Mouse (Mus musculus) lung, postnatal 0 days (tissue): ENCODE results near the gene Sgce. TPM values are rescaled to one million over a fixed set of nuclear protein-coding genes. Genes with fewer than 3 reads are reported as not detected.
A peak's percentile ranks its signal among the peaks of the same experiment; 100 is the strongest.

Experiments
- ATAC-seq: fragments of 200-750 bp; cut with Nextera tagmentation; 2 replicates; pipeline ENCODE4 v1.8.0; 2017; ENCODE audit warnings: moderate library complexity
- DNase-seq: peaks from one replicate; pipeline ENCODE4 v3.0.0-alpha.2; 2016; ENCODE audit warnings: low spot score
- H3K27ac ChIP-seq: fragments of 300-500 bp; sonication (generic); 2 replicates; pipeline ENCODE4 v1.5.1; 2014; ENCODE audit warnings: antibody characterized with exemption, mild to moderate bottlenecking, low read length, mixed read lengths
- H3K27me3 ChIP-seq: fragments of 300-500 bp; sonication (generic); replicated peaks from 2 replicates; pipeline ENCODE4 v1.6.1; 2014; ENCODE audit warnings: low read length, mixed read lengths; ENCODE audit not compliant: insufficient read depth
- H3K36me3 ChIP-seq: fragments of 300-500 bp; sonication (generic); 2 replicates; pipeline ENCODE4 v1.6.1; 2014; ENCODE audit warnings: low read length, mixed read lengths; ENCODE audit not compliant: insufficient read depth
- H3K4me1 ChIP-seq: fragments of 300-500 bp; sonication (generic); 2 replicates; pipeline ENCODE4 v1.6.1; 2014; ENCODE audit warnings: antibody characterized with exemption, low read depth, low read length, mixed read lengths; ENCODE audit not compliant: insufficient read depth
- H3K4me2 ChIP-seq: fragments of 300-500 bp; sonication (generic); replicated peaks from 2 replicates; pipeline ENCODE4 v1.6.1; 2014; ENCODE audit warnings: low read depth, mild to moderate bottlenecking, low read length, moderate library complexity, mixed read lengths
- H3K4me3 ChIP-seq: fragments of 300-500 bp; sonication (generic); 2 replicates; pipeline ENCODE4 v1.5.1; 2014; ENCODE audit warnings: low read depth, low read length
- H3K9ac ChIP-seq: fragments of 300-500 bp; sonication (generic); replicated peaks from 2 replicates; pipeline ENCODE4 v1.6.1; 2014; ENCODE audit warnings: low read depth, mild to moderate bottlenecking
- H3K9me3 ChIP-seq: fragments of 300-500 bp; sonication (generic); 2 replicates; pipeline ENCODE4 v1.6.1; 2016; ENCODE audit warnings: low read length, mixed read lengths
- CTCF ChIP-seq: IDR thresholded peaks from 2 replicates; pipeline ENCODE4 v1.5.1; 2016; ENCODE audit warnings: antibody characterized with exemption, mild to moderate bottlenecking
- EP300 ChIP-seq: IDR thresholded peaks from 2 replicates; pipeline ENCODE4 v1.6.1; 2016; ENCODE audit warnings: antibody characterized with exemption, mild to moderate bottlenecking, control low read depth
- WGBS: fragments of 180-500 bp; shearing (Covaris S2); extraction: QIAGEN DNeasy Blood & Tissue Kit; methylation state at CpG from one replicate; pipeline ENCODE4 v1.1.7; 2014; 5-methylcytosine and 5-hydroxymethylcytosine counted together
- polyA plus RNA-seq: library from polyadenylated mRNA; unstranded; fragments of >200 nt; fragmentation: Nextera tagmentation; extraction: Ambion mirVana; gene quantifications from 2 replicates; pipeline ENCODE4 v1.2.1, GENCODE M21; 2015

Gene Sgce
- polyA plus RNA-seq, 1 experiment from 2014 or later = 84.5 TPM

DNA sequence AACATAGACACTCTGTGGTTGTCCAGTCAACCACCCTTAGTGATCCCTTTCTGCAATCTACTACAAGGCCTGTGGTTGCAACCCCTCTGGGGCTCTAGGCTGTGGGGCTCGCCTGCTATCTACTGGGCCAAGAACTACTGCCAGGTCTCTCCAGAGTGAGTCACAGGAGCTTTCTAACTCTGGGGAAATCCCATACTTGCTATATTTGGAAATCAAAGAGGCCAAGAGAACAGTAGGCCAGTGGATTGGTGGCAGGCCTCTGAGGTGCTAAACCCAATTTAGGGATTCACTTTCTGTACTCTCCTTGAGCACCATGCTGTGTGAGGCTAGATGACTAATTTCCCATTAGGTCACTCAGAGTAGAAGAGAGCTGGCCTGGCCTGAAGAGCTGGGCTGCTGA, 38.0 kb downstream of the Sgce start:
- DNase-seq = no peak
- WGBS = 88% methylated on average over 1 of the region's 1 CpGs
- H3K4me3 ChIP-seq = no peak overlapping the region
- no peak for ATAC-seq
- no peaks in the 10 kb centered on the region for H3K27me3 ChIP-seq
- no peaks in the 10 kb centered on the region for H3K4me1 ChIP-seq
- H3K9me3 ChIP-seq = no peaks in the 10 kb centered on the region
- H3K9ac ChIP-seq = no peak overlapping the region
- no peak overlapping the region for H3K27ac ChIP-seq
- H3K4me2 ChIP-seq = no peak overlapping the region
- no peaks in the 10 kb centered on the region for H3K36me3 ChIP-seq
- TF ChIP-seq CTCF = no peak
- no peak for TF ChIP-seq EP300

- TF ChIP-seq CTCF (no peak), EP300 (no peak)
- Histone ChIP-seq H3K36me3 (no peaks in the 10 kb centered on the region), H3K4me3 (no peak overlapping the region), H3K27me3 (no peaks in the 10 kb centered on the region), H3K9me3 (no peaks in the 10 kb centered on the region), H3K4me2 (no peak overlapping the region), H3K9ac (no peak overlapping the region), H3K27ac (no peak overlapping the region), H3K4me1 (no peaks in the 10 kb centered on the region)
- no peak for DNase-seq
- 69% methylated on average over 5 of the region's 5 CpGs for WGBS
- ATAC-seq = no peak
Measured at GRCm38 (mm10) chr6:4706415-4706814, 40.6 kb downstream of the Sgce start.

DNA sequence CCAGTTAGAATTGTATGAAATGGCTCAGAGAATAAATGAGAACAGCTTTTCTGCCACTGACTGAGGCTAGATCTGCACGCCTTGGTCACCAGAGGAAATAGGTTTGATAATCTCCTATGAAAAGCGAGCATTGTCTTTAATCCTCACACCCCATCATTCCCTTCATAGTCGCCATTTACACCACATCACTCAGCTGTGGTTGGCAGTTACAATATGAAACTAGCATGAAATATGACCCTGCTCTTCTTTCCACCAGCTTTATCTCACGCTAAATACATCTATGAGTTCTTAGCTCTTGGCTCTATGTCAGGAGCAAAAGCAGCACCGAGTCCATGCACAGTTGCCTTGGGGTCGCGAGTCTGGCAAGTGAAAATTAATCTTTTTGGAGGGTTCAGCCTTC, 43.1 kb downstream of the Sgce start:
- TF ChIP-seq CTCF = no peak
- TF ChIP-seq EP300 = no peak
- H3K9me3 ChIP-seq = no peaks in the 10 kb centered on the region
- no peaks in the 10 kb centered on the region for H3K36me3 ChIP-seq
- no peak for ATAC-seq
- no peaks in the 10 kb centered on the region for H3K4me1 ChIP-seq
- H3K27ac ChIP-seq = no peak overlapping the region
- H3K9ac ChIP-seq = no peak overlapping the region
- no peak for DNase-seq
- H3K4me3 ChIP-seq = no peak overlapping the region
- no peak overlapping the region for H3K4me2 ChIP-seq
- no peaks in the 10 kb centered on the region for H3K27me3 ChIP-seq
- 57% methylated on average over 7 of the region's 7 CpGs for WGBS

DNA sequence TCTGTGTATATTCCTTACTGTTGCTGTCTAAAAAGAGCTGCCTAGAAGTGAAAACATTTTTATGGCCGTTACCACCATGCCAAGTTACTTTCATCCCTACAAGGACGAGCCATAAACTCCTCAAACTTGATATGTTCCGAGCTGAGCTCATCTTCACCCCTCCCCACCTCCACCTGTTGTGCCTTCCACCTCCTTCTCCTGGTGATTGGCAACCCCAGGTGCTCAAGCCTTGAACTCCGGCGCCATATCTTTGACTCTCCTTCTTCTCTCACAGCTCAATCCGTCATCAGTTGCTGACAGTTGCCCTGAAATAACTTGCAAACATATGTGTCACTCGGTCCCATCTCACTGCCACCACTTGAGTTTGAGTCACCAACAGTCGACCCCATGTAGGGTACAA, 45.4 kb downstream of the Sgce start:
- Histone ChIP-seq H3K36me3 (no peaks in the 10 kb centered on the region), H3K9me3 (no peaks in the 10 kb centered on the region), H3K27me3 (no peaks in the 10 kb centered on the region), H3K27ac (no peak overlapping the region), H3K9ac (no peak overlapping the region), H3K4me1 (no peaks in the 10 kb centered on the region), H3K4me2 (no peak overlapping the region), H3K4me3 (no peak overlapping the region)
- no peak for ATAC-seq
- 75% methylated on average over 8 of the region's 8 CpGs for WGBS
- TF ChIP-seq EP300 (no peak), CTCF (no peak)
- DNase-seq = no peak

GRCm38 (mm10) chr6:4695778-4696177, 51.2 kb downstream of the Sgce start:
- 72% methylated on average over 3 of the region's 3 CpGs for WGBS
- no peak overlapping the region for H3K9ac ChIP-seq
- no peak for ATAC-seq
- H3K9me3 ChIP-seq = no peaks in the 10 kb centered on the region
- H3K27me3 ChIP-seq = no peaks in the 10 kb centered on the region
- H3K27ac ChIP-seq = no peak overlapping the region
- H3K4me3 ChIP-seq = no peak overlapping the region
- no peak overlapping the region for H3K4me2 ChIP-seq
- no peaks in the 10 kb centered on the region for H3K4me1 ChIP-seq
- no peak for DNase-seq
- H3K36me3 ChIP-seq = no peaks in the 10 kb centered on the region
- TF ChIP-seq CTCF (no peak), EP300 (no peak)

GRCm38 (mm10) chr6:4694672-4695231, 52.3 kb downstream of the Sgce start:
- ATAC-seq = peak; percentile 72
- Histone ChIP-seq H3K9me3 (no peaks in the 10 kb centered on the region), H3K36me3 (0 out of 2 replicates have a peak, but pooled peaks cover 3% of the 10 kb centered on the region), H3K9ac (no peak overlapping the region), H3K27ac (peak overlapping the region; percentile 23; the same call in 1 of the 2 replicates), H3K4me1 (no peaks in the 10 kb centered on the region), H3K4me3 (no peak overlapping the region), H3K4me2 (0 out of 2 replicates have a peak overlapping the region, but pooled peaks have one; percentile 6), H3K27me3 (no peaks in the 10 kb centered on the region)
- peak; percentile 77 for DNase-seq
- no peak for TF ChIP-seq CTCF
- no peak for TF ChIP-seq EP300
- 33% methylated on average over 8 of the region's 8 CpGs for WGBS

- 62% methylated on average over 10 of the region's 10 CpGs for WGBS
- no peak overlapping the region for H3K27ac ChIP-seq
- 0 out of 2 replicates have a peak, but pooled peaks cover 3% of the 10 kb centered on the region for H3K36me3 ChIP-seq
- no peaks in the 10 kb centered on the region for H3K9me3 ChIP-seq
- no peak overlapping the region for H3K4me3 ChIP-seq
- H3K27me3 ChIP-seq = no peaks in the 10 kb centered on the region
- DNase-seq = no peak
- H3K4me2 ChIP-seq = no peak overlapping the region
- H3K9ac ChIP-seq = no peak overlapping the region
- ATAC-seq = no peak
- no peak for TF ChIP-seq EP300
- TF ChIP-seq CTCF = no peak
- no peaks in the 10 kb centered on the region for H3K4me1 ChIP-seq
Measured at GRCm38 (mm10) chr6:4693544-4693943, 53.5 kb downstream of the Sgce start.
